In the genomic region with DNA sequence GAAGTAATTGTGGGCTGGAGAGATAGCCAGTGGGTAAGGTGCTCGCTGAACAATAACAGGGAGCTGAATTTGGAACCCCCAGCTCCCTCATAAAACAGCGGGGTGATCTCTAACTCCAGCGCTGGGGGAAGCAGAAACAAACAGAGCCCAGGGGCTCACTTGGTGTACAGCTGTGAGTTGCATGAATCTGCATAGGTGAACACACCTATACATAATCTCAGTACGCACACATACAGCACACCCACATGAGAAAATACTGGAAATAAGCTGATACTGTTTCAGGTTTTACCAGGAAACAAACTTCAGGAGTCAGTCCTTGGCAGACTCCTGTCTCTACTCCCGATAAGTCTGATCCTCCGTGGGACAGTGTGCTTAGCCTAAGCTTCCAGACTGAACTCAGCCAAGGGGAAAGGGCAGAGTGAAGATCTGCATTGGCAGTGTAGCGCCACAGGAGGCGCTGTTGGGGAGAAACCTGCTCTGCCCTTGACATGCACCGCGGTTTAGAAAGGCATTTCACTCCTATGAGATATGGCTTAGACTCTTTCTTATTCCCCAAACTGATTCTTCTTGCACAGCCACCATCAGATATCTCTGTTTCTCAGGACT, we compare ENCODE assay signal across 9 mouse cellular contexts. TPM values are rescaled to one million over a fixed set of nuclear protein-coding genes. Genes with fewer than 3 reads are reported as not detected.
DNase-seq lines count a peak whose midpoint lies in the region; ATAC-seq and TF ChIP-seq lines count a peak whose summit lies in the region.
"Had no signal": no experiment of that assay in that cellular context is flagged by ENCODE, and none has a peak within 500 bp of the region (broad histone marks: within the 10 kb centered on the region; RNA-seq: fewer than 3 reads in every experiment).

No protein-coding gene starts in this region.

- H3K9me3 ChIP-seq in heart, postnatal 0 days (replicated peaks; ENCODE audit: control insufficient read depth, low read length) = no peaks in the 10 kb centered on the region; the same call in 1 of the 2 replicates
- no peaks in the 10 kb centered on the region for H3K9me3 ChIP-seq in limb, embryonic 15.5 days
- H3K9me3 ChIP-seq in stomach, postnatal 0 days (ENCODE audit: control insufficient read depth, low read length) = no peaks in the 10 kb centered on the region

- intact Hi-C loops in left cerebral cortex, postnatal 14 days (cut with DNase I) = no loop called here

- no peak overlapping the region for H3K9ac ChIP-seq in heart, postnatal 0 days (replicated peaks; ENCODE audit: low read depth, low read length)
- no peak overlapping the region for H3K9ac ChIP-seq in limb, embryonic 15.5 days
- no peak overlapping the region for H3K9ac ChIP-seq in stomach, postnatal 0 days (ENCODE audit: low read length)

- peak; percentile 60 for TF ChIP-seq CTCF in heart, postnatal 0 days (IDR thresholded peaks at IDR 0.05; ENCODE audit: low read depth)
- TF ChIP-seq CTCF in stomach, postnatal 0 days (IDR thresholded peaks at IDR 0.05; ENCODE audit: low read depth) = peak; percentile 78

- no peak for TF ChIP-seq EP300 in heart, postnatal 0 days (IDR thresholded peaks at IDR 0.05; ENCODE audit: low read depth)
- no peak for TF ChIP-seq EP300 in stomach, postnatal 0 days (optimal IDR thresholded peaks at IDR 0.05)

- H3K4me3 ChIP-seq in heart, postnatal 0 days (ENCODE audit: low read depth, low read length) = no peak overlapping the region
- H3K4me3 ChIP-seq in limb, embryonic 15.5 days = no peak overlapping the region
- H3K4me3 ChIP-seq in stomach, postnatal 0 days (ENCODE audit: low read depth, low read length) = no peak overlapping the region

- 29% methylated on average over 10 of the region's 10 CpGs for WGBS in heart, postnatal 0 days
- whole genome bisulfite sequencing in limb, embryonic 15.5 days = 15% methylated on average over 10 of the region's 10 CpGs
- WGBS in stomach, postnatal 0 days = 22% methylated on average over 10 of the region's 10 CpGs

- DNase-seq in heart, postnatal 0 days (ENCODE audit: low spot score) = peak; percentile 9
- DNase-seq in heart, adult 18-20 months = no peak
- DNase-seq in ZHBTc4 (ENCODE audit: low read depth, low spot score) = peak; percentile 91
- peak; percentile 36 for DNase-seq in fat pad, adult 2 months (ENCODE audit: extremely low read depth, low read depth, low spot score)
- DNase-seq in stomach, postnatal 0 days (ENCODE audit: low spot score) = peak; percentile 38
- no peak for DNase-seq in layer of hippocampus, adult 18-20 months (ENCODE audit: low spot score in 2 of 2)
- DNase-seq in left cerebral cortex, postnatal 14 days (ENCODE audit: low spot score in 2 of 2) = no peak

- no peak overlapping the region for H3K27ac ChIP-seq in heart, postnatal 0 days (ENCODE audit: low read depth)
- H3K27ac ChIP-seq in limb, embryonic 15.5 days = no peak overlapping the region
- no peak overlapping the region for H3K27ac ChIP-seq in stomach, postnatal 0 days (replicated peaks)

- H3K4me2 ChIP-seq in heart, postnatal 0 days (ENCODE audit: low read depth, low read length) = no peak overlapping the region
- peak overlapping the region; percentile 12; the same call in 1 of the 2 replicates for H3K4me2 ChIP-seq in limb, embryonic 15.5 days
- peak overlapping the region; percentile 35 for H3K4me2 ChIP-seq in stomach, postnatal 0 days (replicated peaks; ENCODE audit: low read depth)

- no peak for ATAC-seq in heart, postnatal 0 days (ENCODE audit: insufficient read depth, low read depth)
- no peak for ATAC-seq in limb, embryonic 15.5 days (ENCODE audit: insufficient number of reproducible peaks, low FRiP score, low TSS enrichment, low read depth)
- ATAC-seq in stomach, postnatal 0 days (ENCODE audit: low FRiP score, low TSS enrichment) = peak; percentile 38; the same call in 1 of the 2 replicates

- H3K36me3 ChIP-seq in heart, postnatal 0 days (replicated peaks; ENCODE audit: control insufficient read depth, insufficient read depth, low read length) = no peaks in the 10 kb centered on the region
- H3K36me3 ChIP-seq in limb, embryonic 15.5 days = no peaks in the 10 kb centered on the region
- H3K36me3 ChIP-seq in stomach, postnatal 0 days (ENCODE audit: control insufficient read depth, insufficient read depth, low read length) = no peaks in the 10 kb centered on the region

- no peaks in the 10 kb centered on the region for H3K4me1 ChIP-seq in heart, postnatal 0 days (ENCODE audit: control insufficient read depth, insufficient read depth)
- H3K4me1 ChIP-seq in limb, embryonic 15.5 days = peaks cover 9% of the 10 kb centered on the region; the same call in 1 of the 2 replicates
- no peaks in the 10 kb centered on the region for H3K4me1 ChIP-seq in stomach, postnatal 0 days (replicated peaks; ENCODE audit: control insufficient read depth, insufficient read depth)

- H3K27me3 ChIP-seq in heart, postnatal 0 days (ENCODE audit: control insufficient read depth, insufficient read depth, low read length) = no peaks in the 10 kb centered on the region
- 0 out of 2 replicates have a peak, but pooled peaks cover 3% of the 10 kb centered on the region for H3K27me3 ChIP-seq in limb, embryonic 15.5 days
- H3K27me3 ChIP-seq in stomach, postnatal 0 days (ENCODE audit: control insufficient read depth, insufficient read depth, low read length) = no peaks in the 10 kb centered on the region

RNA-seq across cellular contexts. Expression of a gene that starts 34.2 kb away (rescaled TPM):
- not detected in 2 replicates for total RNA-seq in heart, postnatal 0 days (2014; rRNA removed; ENCODE audit: low replicate concordance)
- polyA plus RNA-seq in heart, postnatal 0 days (2015; fragmentation: Nextera tagmentation; extraction: Ambion mirVana) = 0.15 TPM in 1 of 2 replicates, not detected in the other
- not detected for total RNA-seq in heart, adult 18-20 months (2021)
- polyA plus RNA-seq in limb, embryonic 15.5 days (2015; fragmentation: Nextera tagmentation; extraction: Ambion mirVana) = 1.2 and 2.4 TPM in 2 replicates
- not detected in 2 replicates for polyA plus RNA-seq in stomach, postnatal 0 days (2015; fragmentation: Nextera tagmentation; extraction: Ambion mirVana)
- total RNA-seq in layer of hippocampus, adult 18-20 months (2021) = under 1 TPM in 1 of 2 experiments, not detected in 1; 0.33 TPM
- 1 to 10 TPM in 1 of 2 experiments, not detected in 1; 1.4 TPM for total RNA-seq in left cerebral cortex, postnatal 14 days (2021)
- polyA plus RNA-seq: neural tube, embryonic 14.5 days had no signal

Comparison
In these comparisons a context has a peak if more than half of its experiments do, and no peak if none do; other contexts are left out.
1. DNase-seq: peak in heart, postnatal 0 days (single experiment), ZHBTc4 (single experiment), fat pad, adult 2 months (single experiment) and stomach, postnatal 0 days (single experiment); none in heart, adult 18-20 months (0 of 2), layer of hippocampus, adult 18-20 months (0 of 2) and left cerebral cortex, postnatal 14 days (0 of 2).